Mouse (Mus musculus): ENCODE measurements around the gene Gm20708. TPM values are rescaled to one million over a fixed set of nuclear protein-coding genes. Genes with fewer than 3 reads are reported as not detected.

Gm20708 gene
- polyA plus RNA-seq, 1 experiment, result 0.25 TPM

- WGBS, result 68% methylated on average over 14 of the region's 14 CpGs
- Histone ChIP-seq H3K4me3 (ENCODE audit: extremely low read depth, insufficient read depth, insufficient read length) (no peak overlapping the region), H3K27ac (ENCODE audit: insufficient read depth, low read length) (0 out of 2 replicates have a peak overlapping the region, but pooled peaks have one; percentile 5), H3K27me3 (ENCODE audit: control insufficient read depth, insufficient read depth, low read length) (no peaks in the 10 kb centered on the region), H3K4me1 (ENCODE audit: control insufficient read depth, insufficient read depth, insufficient read length) (peaks cover 18% of the 10 kb centered on the region; the same call in 1 of the 2 replicates), H3K36me3 (ENCODE audit: control insufficient read depth, insufficient read depth, low read length) (peaks cover 48% of the 10 kb centered on the region)
- no peak for DNase-seq (ENCODE audit: low read depth in 1 of 2, low spot score in 2 of 2)
- TF ChIP-seq POLR2A (IDR thresholded peaks at IDR 0.05; ENCODE audit: low read depth, low read length) (no peak), CTCF (IDR thresholded peaks at IDR 0.05; ENCODE audit: extremely low read depth, insufficient read depth, insufficient read length, insufficient replicate concordance) (no peak)
These were observed 33.2 kb upstream of the Gm20708 start for GRCm38 (mm10) chr11:117776085-117776792.

GRCm38 (mm10) chr11:117777111-117777510, 32.4 kb upstream of the Gm20708 start:
- WGBS, result 45% methylated on average over 5 of the region's 5 CpGs
- Histone ChIP-seq H3K4me1 (ENCODE audit: control insufficient read depth, insufficient read depth, insufficient read length) (peaks cover 18% of the 10 kb centered on the region; the same call in 1 of the 2 replicates), H3K27ac (ENCODE audit: insufficient read depth, low read length) (peak overlapping the region; percentile 82), H3K27me3 (ENCODE audit: control insufficient read depth, insufficient read depth, low read length) (no peaks in the 10 kb centered on the region), H3K36me3 (ENCODE audit: control insufficient read depth, insufficient read depth, low read length) (peaks cover 44% of the 10 kb centered on the region), H3K4me3 (ENCODE audit: extremely low read depth, insufficient read depth, insufficient read length) (no peak overlapping the region)
- no peak for DNase-seq (ENCODE audit: low read depth in 1 of 2, low spot score in 2 of 2)
- TF ChIP-seq POLR2A (IDR thresholded peaks at IDR 0.05; ENCODE audit: low read depth, low read length) (no peak), CTCF (IDR thresholded peaks at IDR 0.05; ENCODE audit: extremely low read depth, insufficient read depth, insufficient read length, insufficient replicate concordance) (no peak)

- Histone ChIP-seq H3K4me1 (ENCODE audit: control insufficient read depth, insufficient read depth, insufficient read length) (peaks cover 18% of the 10 kb centered on the region; the same call in 1 of the 2 replicates), H3K4me3 (ENCODE audit: extremely low read depth, insufficient read depth, insufficient read length) (no peak overlapping the region), H3K36me3 (ENCODE audit: control insufficient read depth, insufficient read depth, low read length) (peaks cover 38% of the 10 kb centered on the region), H3K27me3 (ENCODE audit: control insufficient read depth, insufficient read depth, low read length) (no peaks in the 10 kb centered on the region), H3K27ac (ENCODE audit: insufficient read depth, low read length) (peak overlapping the region; percentile 82)
- WGBS, result 94% methylated on average over 11 of the region's 11 CpGs
- no peak for DNase-seq (ENCODE audit: low read depth in 1 of 2, low spot score in 2 of 2)
- TF ChIP-seq POLR2A (IDR thresholded peaks at IDR 0.05; ENCODE audit: low read depth, low read length), result no peak
- TF ChIP-seq CTCF (IDR thresholded peaks at IDR 0.05; ENCODE audit: extremely low read depth, insufficient read depth, insufficient read length, insufficient replicate concordance), result no peak
These were observed 31.4 kb upstream of the Gm20708 start for GRCm38 (mm10) chr11:117778031-117778430.

GRCm38 (mm10) chr11:117778851-117779433, 30.5 kb upstream of the Gm20708 start:
- H3K27ac ChIP-seq (ENCODE audit: insufficient read depth, low read length), result peak overlapping the region; percentile 99
- TF ChIP-seq CTCF (IDR thresholded peaks at IDR 0.05; ENCODE audit: extremely low read depth, insufficient read depth, insufficient read length, insufficient replicate concordance) (no peak), POLR2A (IDR thresholded peaks at IDR 0.05; ENCODE audit: low read depth, low read length) (no peak)
- no peak for DNase-seq (ENCODE audit: low read depth in 1 of 2, low spot score in 2 of 2)

GRCm38 (mm10) chr11:117779434-117780198, 29.9 kb upstream of the Gm20708 start:
- peaks cover 18% of the 10 kb centered on the region; the same call in 1 of the 2 replicates for H3K4me1 ChIP-seq (ENCODE audit: control insufficient read depth, insufficient read depth, insufficient read length)
- under 1% methylated on average over 38 of the region's 38 CpGs for WGBS
- H3K27me3 ChIP-seq (ENCODE audit: control insufficient read depth, insufficient read depth, low read length), result no peaks in the 10 kb centered on the region
- peak overlapping the region; percentile 86 for H3K4me3 ChIP-seq (ENCODE audit: extremely low read depth, insufficient read depth, insufficient read length)
- TF ChIP-seq POLR2A (IDR thresholded peaks at IDR 0.05; ENCODE audit: low read depth, low read length) (peak; percentile 70), CTCF (IDR thresholded peaks at IDR 0.05; ENCODE audit: extremely low read depth, insufficient read depth, insufficient read length, insufficient replicate concordance) (no peak)
- peak in 1 of 2 experiments; percentile 71 for DNase-seq (ENCODE audit: low read depth in 1 of 2, low spot score in 2 of 2)
- H3K27ac ChIP-seq (ENCODE audit: insufficient read depth, low read length), result peak overlapping the region; percentile 99
- peaks cover 27% of the 10 kb centered on the region for H3K36me3 ChIP-seq (ENCODE audit: control insufficient read depth, insufficient read depth, low read length)

More at GRCm38 (mm10) chr11:117778851-117779433, 30.5 kb upstream of the Gm20708 start:
- Histone ChIP-seq H3K4me3 (ENCODE audit: extremely low read depth, insufficient read depth, insufficient read length) (peak overlapping the region; percentile 86), H3K27me3 (ENCODE audit: control insufficient read depth, insufficient read depth, low read length) (no peaks in the 10 kb centered on the region), H3K36me3 (ENCODE audit: control insufficient read depth, insufficient read depth, low read length) (peaks cover 31% of the 10 kb centered on the region), H3K4me1 (ENCODE audit: control insufficient read depth, insufficient read depth, insufficient read length) (peaks cover 18% of the 10 kb centered on the region; the same call in 1 of the 2 replicates)
- WGBS, result 27% methylated on average over 12 of the region's 12 CpGs

GRCm38 (mm10) chr11:117780199-117780515, 29.3 kb upstream of the Gm20708 start:
- H3K4me1 ChIP-seq (ENCODE audit: control insufficient read depth, insufficient read depth, insufficient read length), result peaks cover 18% of the 10 kb centered on the region; the same call in 1 of the 2 replicates
- DNase-seq (ENCODE audit: low read depth in 1 of 2, low spot score in 2 of 2), result no peak
- H3K27ac ChIP-seq (ENCODE audit: insufficient read depth, low read length), result peak overlapping the region; percentile 99
- under 1% methylated on average over 17 of the region's 17 CpGs for WGBS
- peak overlapping the region; percentile 86 for H3K4me3 ChIP-seq (ENCODE audit: extremely low read depth, insufficient read depth, insufficient read length)
- TF ChIP-seq CTCF (IDR thresholded peaks at IDR 0.05; ENCODE audit: extremely low read depth, insufficient read depth, insufficient read length, insufficient replicate concordance), result no peak
- no peak for TF ChIP-seq POLR2A (IDR thresholded peaks at IDR 0.05; ENCODE audit: low read depth, low read length)
- H3K36me3 ChIP-seq (ENCODE audit: control insufficient read depth, insufficient read depth, low read length), result peaks cover 28% of the 10 kb centered on the region
- no peaks in the 10 kb centered on the region for H3K27me3 ChIP-seq (ENCODE audit: control insufficient read depth, insufficient read depth, low read length)

Data from spleen, adult 2 months (tissue).